In the genomic region with DNA sequence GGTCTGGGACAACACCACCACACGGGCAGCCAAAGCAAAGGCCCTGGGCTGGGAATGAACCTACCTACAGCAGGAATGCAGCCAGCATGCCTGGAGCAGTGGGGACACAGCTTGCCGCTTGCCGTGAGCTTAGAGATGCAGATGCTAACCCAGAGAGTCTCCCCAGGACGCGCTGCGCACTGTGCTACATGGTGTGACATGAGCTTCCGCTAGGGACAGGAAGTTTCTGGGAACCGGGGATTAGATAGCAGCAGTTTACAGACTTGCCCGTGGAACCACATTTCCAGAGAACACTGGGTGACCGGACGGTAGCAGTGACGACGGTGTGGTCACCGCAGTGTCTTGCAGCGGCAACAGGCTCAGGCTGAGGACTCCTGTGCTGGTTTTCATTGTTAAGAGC, we compare ENCODE assay signal across 19 mouse cellular contexts. TPM values are rescaled to one million over a fixed set of nuclear protein-coding genes. Genes with fewer than 3 reads are reported as not detected.
A peak's percentile ranks its signal among the peaks of the same experiment; 100 is the strongest.
DNase-seq lines count a peak whose midpoint lies in the region; ATAC-seq lines count a peak whose summit lies in the region.
"Had no signal": no experiment of that assay in that cellular context is flagged by ENCODE, and none has a peak within 500 bp of the region (broad histone marks: within the 10 kb centered on the region; RNA-seq: fewer than 3 reads in every experiment).

No protein-coding gene starts in this region.

- H3K27ac ChIP-seq in hindbrain, embryonic 12.5 days: no peak overlapping the region
- H3K27ac ChIP-seq in hindbrain, embryonic 10.5 days: no peak overlapping the region
- H3K27ac ChIP-seq: embryonic facial prominence, embryonic 15.5 days; forebrain, embryonic 15.5 days had no signal

- H3K9ac ChIP-seq in hindbrain, embryonic 12.5 days: 0 out of 2 replicates have a peak overlapping the region, but pooled peaks have one; percentile 13
- H3K9ac ChIP-seq: embryonic facial prominence, embryonic 15.5 days; forebrain, embryonic 15.5 days had no signal

- no peaks in the 10 kb centered on the region for H3K36me3 ChIP-seq in hindbrain, embryonic 12.5 days
- H3K36me3 ChIP-seq in hindbrain, embryonic 10.5 days: no peaks in the 10 kb centered on the region
- H3K36me3 ChIP-seq: embryonic facial prominence, embryonic 15.5 days; forebrain, embryonic 15.5 days had no signal

- H3K4me3 ChIP-seq in hindbrain, embryonic 12.5 days: no peak overlapping the region
- H3K4me3 ChIP-seq in hindbrain, embryonic 10.5 days: no peak overlapping the region
- H3K4me3 ChIP-seq: embryonic facial prominence, embryonic 15.5 days; forebrain, embryonic 15.5 days had no signal

- no peak overlapping the region for H3K4me2 ChIP-seq in hindbrain, embryonic 12.5 days (replicated peaks)
- H3K4me2 ChIP-seq: embryonic facial prominence, embryonic 15.5 days; forebrain, embryonic 15.5 days had no signal

- peak; percentile 19 for DNase-seq in cerebellum, adult 11-12 months
- DNase-seq in cerebellum, postnatal 4 days (ENCODE audit: low spot score in 2 of 2): no peak
- DNase-seq in hindbrain, embryonic 10.5 days (ENCODE audit: low spot score): no peak
- DNase-seq in 416B (ENCODE audit: low read depth): peak; percentile 86
- DNase-seq in induced T-regulatory cell, adult 2 months (ENCODE audit: low read depth): peak; percentile 36
- DNase-seq in frontal cortex, adult 2 months (ENCODE audit: extremely low spot score in 1 of 2, low spot score in 1 of 2): no peak
- DNase-seq in frontal cortex, postnatal 36 days (ENCODE audit: low spot score in 2 of 2): no peak
- DNase-seq: adrenal gland, postnatal 14 days; gastrocnemius, postnatal 10 days; layer of hippocampus, adult 9-11 months; lung, postnatal 4 days; right cerebral cortex, postnatal 25 days had no signal

- WGBS in hindbrain, embryonic 12.5 days: 25% methylated on average over 15 of the region's 15 CpGs
- 20% methylated on average over 15 of the region's 15 CpGs for WGBS in hindbrain, embryonic 10.5 days

- no peak for ATAC-seq in hindbrain, embryonic 12.5 days (ENCODE audit: low FRiP score)
- ATAC-seq: forebrain, embryonic 15.5 days; inflammation-experienced regulatory T-cells, adult 6 months had no signal

- no peaks in the 10 kb centered on the region for H3K9me3 ChIP-seq in hindbrain, embryonic 12.5 days (replicated peaks)
- H3K9me3 ChIP-seq in hindbrain, embryonic 10.5 days: no peaks in the 10 kb centered on the region
- H3K9me3 ChIP-seq: embryonic facial prominence, embryonic 15.5 days; forebrain, embryonic 15.5 days had no signal

- H3K27me3 ChIP-seq in hindbrain, embryonic 12.5 days: peaks cover 71% of the 10 kb centered on the region
- peaks cover 89% of the 10 kb centered on the region for H3K27me3 ChIP-seq in hindbrain, embryonic 10.5 days (ENCODE audit: insufficient read depth, poor library complexity, severe bottlenecking)

- peaks cover 29% of the 10 kb centered on the region for H3K4me1 ChIP-seq in hindbrain, embryonic 12.5 days
- peaks cover 51% of the 10 kb centered on the region for H3K4me1 ChIP-seq in hindbrain, embryonic 10.5 days (replicated peaks)

RNA-seq across cellular contexts. Expression of gene Fbxo2, which starts 9.2 kb away (rescaled TPM):
- 3.3 and 10.9 TPM in 2 replicates for polyA plus RNA-seq in hindbrain, embryonic 12.5 days (2016; fragmentation: Nextera tagmentation; extraction: Ambion mirVana)
- polyA plus RNA-seq in hindbrain, embryonic 10.5 days (2016; fragmentation: Nextera tagmentation; extraction: Ambion mirVana): 3.3 and 4.6 TPM in 2 replicates
- polyA plus RNA-seq in frontal cortex, adult 2 months (2012; rRNA removed): 105 and 116 TPM in 2 replicates
- polyA plus RNA-seq: inflammation-experienced regulatory T-cells, adult 6 months; liver, embryonic 16.5 days had no signal

RNA-seq across cellular contexts. Expression of gene Fbxo44, which starts 9.3 kb away (rescaled TPM):
- polyA plus RNA-seq in hindbrain, embryonic 12.5 days (2016; fragmentation: Nextera tagmentation; extraction: Ambion mirVana): 77.6 and 80.6 TPM in 2 replicates
- 48.0 and 86.5 TPM in 2 replicates for polyA plus RNA-seq in hindbrain, embryonic 10.5 days (2016; fragmentation: Nextera tagmentation; extraction: Ambion mirVana)
- polyA plus RNA-seq in frontal cortex, adult 2 months (2012; rRNA removed): 206 and 213 TPM in 2 replicates

RNA-seq across cellular contexts. Expression of gene Fbxo6, which starts 17.6 kb away (rescaled TPM):
- polyA plus RNA-seq in hindbrain, embryonic 12.5 days (2016; fragmentation: Nextera tagmentation; extraction: Ambion mirVana): 15.2 and 15.9 TPM in 2 replicates
- 11.0 and 15.6 TPM in 2 replicates for polyA plus RNA-seq in hindbrain, embryonic 10.5 days (2016; fragmentation: Nextera tagmentation; extraction: Ambion mirVana)
- 33.9 and 40.0 TPM in 2 replicates for polyA plus RNA-seq in frontal cortex, adult 2 months (2012; rRNA removed)

RNA-seq across cellular contexts. Expression of gene Draxin, which starts 39.1 kb away (rescaled TPM):
- 11.6 and 12.8 TPM in 2 replicates for polyA plus RNA-seq in hindbrain, embryonic 12.5 days (2016; fragmentation: Nextera tagmentation; extraction: Ambion mirVana)
- 6.5 and 13.1 TPM in 2 replicates for polyA plus RNA-seq in hindbrain, embryonic 10.5 days (2016; fragmentation: Nextera tagmentation; extraction: Ambion mirVana)
- polyA plus RNA-seq in frontal cortex, adult 2 months (2012; rRNA removed): 0.97 and 1.2 TPM in 2 replicates
- polyA plus RNA-seq: heart, embryonic 16.5 days; inflammation-experienced regulatory T-cells, adult 6 months; thymus, postnatal 0 days had no signal

RNA-seq across cellular contexts. Expression of gene Mad2l2, which starts 39.4 kb away (rescaled TPM):
- polyA plus RNA-seq in hindbrain, embryonic 12.5 days (2016; fragmentation: Nextera tagmentation; extraction: Ambion mirVana): 85.5 and 89.9 TPM in 2 replicates
- polyA plus RNA-seq in hindbrain, embryonic 10.5 days (2016; fragmentation: Nextera tagmentation; extraction: Ambion mirVana): 74.3 and 86.9 TPM in 2 replicates
- 24.8 and 27.8 TPM in 2 replicates for polyA plus RNA-seq in frontal cortex, adult 2 months (2012; rRNA removed)

Comparison
In these comparisons a context has a peak if more than half of its experiments do, and no peak if none do; other contexts are left out.
1. DNase-seq: peak in cerebellum, adult 11-12 months (single experiment), 416B (single experiment) and induced T-regulatory cell, adult 2 months (single experiment); none in cerebellum, postnatal 4 days (0 of 2), hindbrain, embryonic 10.5 days (single experiment), frontal cortex, adult 2 months (0 of 2) and frontal cortex, postnatal 36 days (0 of 2).